Mouse (Mus musculus): Measurements from ENCODE around the gene Hcar2.

Hcar2 gene

GRCm38 (mm10) chr5:123862374-123863350 lies 2.6 kb downstream of the Hcar2 start:
- DNase-seq, result no peak

DNA sequence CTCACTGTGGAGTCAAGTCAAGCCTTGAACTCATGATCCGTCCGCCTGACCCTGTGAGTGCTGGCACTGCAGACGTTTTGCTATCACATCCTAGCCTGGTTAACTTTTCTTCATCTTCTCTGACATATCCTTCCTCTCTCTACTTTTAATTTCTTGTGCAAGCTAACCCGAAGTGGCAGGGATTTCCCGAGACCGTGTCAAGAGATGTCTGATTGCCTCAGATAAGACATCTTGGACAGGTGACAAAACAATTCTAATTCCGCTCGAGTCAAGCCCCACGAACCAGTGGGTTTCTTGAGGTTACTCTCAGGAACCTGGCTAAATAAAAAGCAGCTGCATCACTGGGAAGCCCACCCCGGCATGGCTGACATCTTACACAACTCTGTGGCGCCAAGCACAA lies 6.5 kb downstream of the Hcar2 start:
- no peak for DNase-seq

DNA sequence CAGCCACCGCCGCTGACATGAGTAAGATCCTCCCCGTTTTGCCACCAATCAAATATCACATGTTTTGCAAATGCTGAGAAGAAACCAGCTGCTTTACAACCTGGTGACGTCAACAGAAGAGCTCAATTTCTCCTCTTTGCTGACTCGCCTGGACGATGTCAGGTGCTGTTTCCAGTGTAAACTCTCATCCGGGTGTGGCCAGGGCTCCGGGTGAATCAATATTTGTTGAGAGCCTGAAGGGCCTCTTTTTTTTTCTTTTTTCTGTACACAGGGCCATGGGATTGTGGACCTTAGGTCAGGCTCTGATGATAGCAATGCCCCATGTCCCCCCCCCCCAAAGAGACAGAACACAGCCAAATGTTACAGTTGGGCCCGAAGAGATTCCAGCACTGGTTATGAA lies 10.8 kb downstream of the Hcar2 start:
- DNase-seq, result no peak

GRCm38 (mm10) chr5:123853877-123854504 lies 11.3 kb downstream of the Hcar2 start:
- peak; percentile 55 to 60 for DNase-seq

GRCm38 (mm10) chr5:123851398-123851797 lies 13.9 kb downstream of the Hcar2 start:
- peak; percentile 28 to 48 for DNase-seq

GRCm38 (mm10) chr5:123844316-123844715 lies 21.0 kb downstream of the Hcar2 start:
- peak; percentile 47 to 60 for DNase-seq

- DNase-seq, result no peak
Observed at GRCm38 (mm10) chr5:123843816-123844215, 21.5 kb downstream of the Hcar2 start.

DNA sequence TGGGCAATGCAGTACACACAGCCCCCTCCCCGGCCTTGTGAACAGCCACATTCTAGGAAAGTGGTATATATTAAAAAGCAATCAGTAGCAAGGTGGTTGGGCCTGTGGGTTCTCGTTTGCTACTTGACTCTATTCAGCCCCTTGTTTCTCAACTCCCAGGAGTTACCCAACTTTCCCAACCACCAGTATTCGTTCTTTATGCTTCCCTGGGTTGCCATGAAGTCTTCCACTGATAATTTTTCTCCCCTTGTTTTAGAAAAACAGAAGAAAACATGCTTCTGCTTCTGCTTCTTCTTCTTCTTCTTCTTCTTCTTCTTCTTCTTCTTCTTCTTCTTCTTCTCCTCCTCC lies 22.4 kb downstream of the Hcar2 start:
- DNase-seq, result no peak

- no peak for DNase-seq
Observed at GRCm38 (mm10) chr5:123842221-123842934, 22.9 kb downstream of the Hcar2 start.

DNA sequence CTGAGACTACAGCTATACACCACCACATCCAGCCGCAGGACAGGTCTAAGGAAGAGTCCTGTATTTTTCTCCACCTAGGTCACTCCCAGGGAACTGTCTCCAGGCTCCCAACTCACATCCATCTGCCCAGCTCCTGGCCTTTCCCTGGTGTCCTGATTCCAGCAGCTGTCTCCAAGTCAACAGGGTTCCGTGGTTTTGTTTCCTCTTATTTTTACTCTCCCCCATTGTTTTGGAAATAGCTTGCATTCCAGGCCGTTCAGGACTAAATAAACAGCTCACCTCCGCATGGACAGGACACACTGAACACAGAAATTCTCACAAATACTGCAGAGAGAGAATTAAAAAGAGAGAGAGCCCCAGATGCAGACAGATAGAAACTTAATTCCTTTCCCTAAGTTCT lies 27.9 kb downstream of the Hcar2 start:
- DNase-seq, result no peak

- DNase-seq, result no peak
Observed at GRCm38 (mm10) chr5:123834836-123835235, 30.5 kb downstream of the Hcar2 start.

DNA sequence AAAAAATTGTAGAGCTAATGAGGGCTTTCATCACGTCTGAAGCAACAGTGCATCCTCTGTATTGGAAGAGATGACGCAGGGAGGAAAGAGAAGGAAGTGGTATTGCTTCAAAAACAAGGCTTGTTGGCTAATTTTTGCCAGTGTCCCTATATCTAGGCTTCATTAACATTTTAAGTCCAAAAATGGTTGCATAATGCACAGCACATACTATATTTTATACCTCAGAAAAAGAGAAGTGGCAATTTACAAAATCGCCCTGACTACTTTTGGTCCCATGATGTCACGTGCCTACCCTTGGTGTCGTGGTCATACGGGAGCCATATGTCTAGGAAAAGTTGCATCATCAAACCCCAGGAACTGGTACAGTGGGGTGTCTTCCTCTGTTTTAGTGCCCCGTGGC lies 33.0 kb downstream of the Hcar2 start:
- no peak for DNase-seq

- DNase-seq, result peak; percentile 49 to 69
Observed at GRCm38 (mm10) chr5:123827659-123828091, 37.6 kb downstream of the Hcar2 start.

DNA sequence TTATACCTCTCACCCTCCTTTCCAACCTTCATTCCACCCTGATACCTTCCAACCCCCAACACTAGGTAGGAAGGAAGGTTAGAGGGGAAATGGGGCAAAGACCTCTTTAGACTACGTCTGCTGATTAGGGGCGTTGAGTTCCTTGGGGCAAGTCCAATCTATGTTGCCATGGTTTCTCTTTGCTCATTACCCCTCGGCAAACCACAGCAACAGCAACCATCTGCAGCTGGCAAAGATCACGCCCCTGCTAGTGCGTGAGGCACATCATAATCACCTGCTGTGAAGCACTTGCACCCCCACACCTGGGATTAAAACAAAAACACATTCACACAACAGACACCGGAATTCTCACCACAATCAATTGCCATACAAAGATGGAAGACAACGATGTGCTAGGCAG lies 42.6 kb downstream of the Hcar2 start:
- DNase-seq, result no peak

- no peak for DNase-seq
Observed at GRCm38 (mm10) chr5:123821264-123821571, 44.1 kb downstream of the Hcar2 start.

DNA sequence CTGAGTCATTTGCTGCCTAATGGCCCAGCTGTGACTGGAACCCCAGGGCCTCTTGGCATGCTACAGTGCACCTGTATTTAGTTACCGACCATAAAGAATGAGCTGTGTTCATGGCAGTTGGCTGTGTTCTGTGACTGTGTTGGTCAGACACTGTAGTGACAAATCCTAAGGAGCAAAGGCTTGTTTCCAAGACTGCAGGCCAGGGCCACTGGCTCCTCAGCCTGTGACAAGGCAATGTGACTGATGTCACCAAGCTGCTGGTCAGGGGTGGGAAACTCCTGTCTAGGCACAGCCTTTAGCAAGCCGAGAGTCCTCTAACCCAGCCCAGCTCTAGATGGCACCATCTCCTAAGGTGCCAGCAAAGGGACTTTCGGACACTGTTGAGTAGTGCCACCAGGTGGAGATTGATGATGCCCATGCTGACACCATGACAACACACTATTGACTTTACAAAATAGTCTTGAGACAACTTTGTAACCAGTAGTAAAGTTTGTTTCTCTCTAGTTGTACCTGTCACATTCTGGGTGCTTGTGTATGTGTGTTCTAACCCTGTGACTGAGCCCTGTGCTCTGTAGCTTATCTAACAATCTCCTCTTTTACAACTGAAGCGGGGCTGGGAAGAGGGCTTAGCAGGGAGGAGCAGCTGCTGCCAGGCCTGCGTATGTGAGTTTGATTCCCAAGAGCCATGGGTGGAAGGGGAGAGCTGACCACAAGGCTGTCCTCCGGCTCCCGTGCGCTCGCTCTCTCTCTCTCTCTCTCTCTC lies 44.6 kb downstream of the Hcar2 start:
- DNase-seq, result peak; percentile 50 to 64

DNA sequence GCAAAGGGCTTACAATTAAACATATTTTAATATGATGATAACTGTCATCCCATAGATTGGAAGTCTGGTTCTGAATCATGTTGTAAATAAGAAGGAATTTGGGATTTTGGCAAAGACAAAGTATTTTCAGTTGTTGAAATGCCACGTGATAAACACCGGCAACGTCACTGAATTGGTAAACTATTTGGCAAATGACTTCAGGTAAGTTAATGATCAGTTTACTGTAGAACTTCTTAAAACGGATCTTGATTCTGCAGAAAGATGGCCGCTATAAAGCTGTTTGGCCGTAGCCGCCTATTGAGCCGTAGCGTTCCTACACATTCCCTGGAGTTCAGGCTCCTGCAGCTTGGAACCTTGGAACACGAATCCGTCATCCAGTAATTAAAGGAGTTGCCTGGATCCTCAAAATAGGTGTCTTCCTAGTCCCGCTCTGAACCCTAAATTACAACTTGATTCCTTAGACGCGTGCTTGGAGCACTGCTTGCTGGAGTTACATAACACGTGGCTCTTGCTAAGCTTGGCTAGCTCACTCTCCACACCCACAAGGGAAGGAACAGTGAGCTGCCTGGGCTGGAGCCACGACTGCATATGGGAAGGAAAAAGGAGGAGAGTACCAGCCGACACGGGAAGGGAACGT lies 46.2 kb downstream of the Hcar2 start:
- DNase-seq, result peak; percentile 33 to 62

DNA sequence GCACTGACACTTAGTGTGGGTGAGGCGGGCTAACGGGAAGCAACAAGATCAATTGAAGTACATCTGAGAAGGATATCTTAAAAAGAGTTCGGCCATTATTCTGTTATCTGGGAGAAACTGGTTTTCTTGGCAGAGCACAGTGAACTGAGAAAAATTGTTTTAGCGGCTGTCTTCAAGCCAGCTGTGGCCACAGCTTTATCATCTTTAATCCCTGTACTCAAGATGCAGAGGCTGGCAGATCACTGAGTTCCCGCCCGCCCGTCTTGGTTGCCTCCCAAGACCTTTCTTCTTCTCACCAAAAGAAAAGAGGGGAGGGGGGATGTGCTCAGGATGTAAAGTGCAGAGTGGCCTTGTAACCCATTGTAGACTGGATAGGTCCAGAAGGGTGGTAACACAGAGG lies 48.4 kb downstream of the Hcar2 start:
- DNase-seq, result no peak
